Mouse (Mus musculus): Measurements from ENCODE around the gene Ubap2. TPM values are rescaled to one million over a fixed set of nuclear protein-coding genes. Genes with fewer than 3 reads are reported as not detected.

Ubap2 gene
- total RNA-seq, 2 experiments from 2014 or later, result 53.6 to 67.0 TPM

DNA sequence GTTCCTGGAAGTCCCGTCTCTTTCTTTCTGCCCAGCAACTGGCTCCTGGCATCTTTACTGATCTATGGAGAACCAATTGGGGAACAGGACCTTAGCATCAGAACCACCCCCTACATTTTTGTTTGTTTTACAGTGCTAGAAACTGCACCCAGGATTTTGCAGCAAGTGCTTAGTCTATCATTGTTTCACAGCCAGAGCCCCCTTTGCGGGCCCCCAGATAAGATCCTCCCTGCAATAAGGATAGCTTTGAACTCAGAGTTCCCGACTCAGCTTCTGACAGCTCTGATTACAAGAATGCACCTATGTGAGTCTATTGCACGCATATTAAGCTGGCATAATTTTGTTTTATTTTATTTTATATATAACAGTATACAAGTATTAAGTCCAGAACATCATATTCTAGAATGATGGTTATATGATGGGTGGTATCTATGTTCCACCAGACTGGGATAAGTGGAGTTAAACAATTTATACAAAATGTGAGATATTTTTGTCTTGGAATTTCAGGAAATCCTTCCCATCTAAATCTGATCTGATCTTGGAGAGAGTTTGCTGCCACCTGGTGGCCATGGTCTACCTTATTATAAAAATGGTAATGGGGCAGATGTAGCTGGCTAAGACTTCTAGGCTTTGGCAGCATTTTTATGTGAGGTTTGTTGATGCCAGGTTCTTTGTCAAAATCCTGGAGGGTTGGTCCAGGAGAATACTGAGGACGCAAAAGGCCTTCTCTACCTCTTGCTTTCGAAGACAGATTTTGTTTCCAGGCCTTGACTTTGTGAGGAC lies 109.1 kb downstream of the Ubap2 start:
- DNase-seq (ENCODE audit: low spot score in 2 of 2), result peak; percentile 19 to 55

- DNase-seq (ENCODE audit: low spot score in 2 of 2), result no peak
These were observed 110.0 kb downstream of the Ubap2 start for GRCm38 (mm10) chr4:41164974-41165373.

DNA sequence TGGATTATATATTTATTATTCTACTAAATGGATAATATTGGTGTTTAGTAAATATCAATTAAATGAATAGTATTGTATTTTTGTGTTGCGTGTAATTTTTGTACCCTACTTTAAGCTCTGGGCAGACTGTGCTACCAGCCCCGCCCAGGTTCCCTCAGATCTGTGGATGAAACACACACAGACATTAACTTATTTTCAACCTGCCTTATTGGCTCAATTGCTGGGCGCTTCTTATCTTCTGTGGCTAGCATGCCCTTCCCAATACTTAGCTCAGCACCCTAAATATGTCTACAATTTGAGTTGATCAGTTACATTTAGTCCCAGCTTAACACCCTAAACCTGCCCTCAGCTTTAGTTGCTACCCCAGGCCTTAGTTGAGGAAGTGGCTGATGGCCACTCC lies 113.7 kb downstream of the Ubap2 start:
- DNase-seq (ENCODE audit: low spot score in 2 of 2), result no peak

- DNase-seq (ENCODE audit: low spot score in 2 of 2), result no peak
These were observed 116.7 kb downstream of the Ubap2 start for GRCm38 (mm10) chr4:41158251-41158650.

DNA sequence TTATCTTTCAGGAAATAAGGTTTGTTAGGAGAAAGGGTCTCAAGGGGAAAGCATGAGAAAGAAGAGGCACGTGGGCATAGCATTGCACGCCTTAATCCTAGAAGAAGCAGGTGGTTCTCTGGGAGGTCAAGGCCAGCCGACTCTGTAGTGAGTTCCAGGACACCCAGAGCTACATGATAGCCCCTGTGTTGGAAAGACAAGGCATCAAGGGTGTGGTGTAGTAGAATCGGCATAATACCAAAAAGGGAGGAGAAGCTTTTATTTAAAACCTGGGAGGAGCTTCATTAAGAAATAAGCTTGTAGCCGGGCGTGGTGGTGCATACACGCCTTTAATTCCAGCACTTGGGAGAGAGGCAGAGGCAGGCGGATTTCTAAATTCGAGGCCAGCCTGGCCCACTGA lies 118.0 kb downstream of the Ubap2 start:
- DNase-seq (ENCODE audit: low spot score in 2 of 2), result no peak

DNA sequence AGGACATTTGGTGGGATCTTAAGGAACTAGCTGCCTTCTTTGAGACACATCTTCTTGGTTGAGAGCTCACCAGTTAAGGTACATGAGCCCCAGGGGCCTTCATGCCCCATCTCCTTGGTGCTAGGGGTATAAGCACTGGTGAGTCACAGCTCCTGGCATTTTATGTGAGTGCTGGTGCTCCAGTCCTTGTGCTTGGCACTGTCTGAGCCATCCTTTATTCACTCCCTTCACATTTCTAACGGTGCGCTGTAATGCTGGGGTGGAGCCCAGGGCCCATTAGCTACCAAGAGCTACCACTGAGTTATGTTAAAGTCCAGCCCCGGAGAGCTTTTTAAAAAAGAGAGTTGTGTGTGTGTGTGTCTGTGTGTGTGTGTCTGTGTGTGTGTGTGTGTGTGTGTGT lies 121.8 kb downstream of the Ubap2 start:
- DNase-seq (ENCODE audit: low spot score in 2 of 2), result no peak

- DNase-seq (ENCODE audit: low spot score in 2 of 2), result no peak
These were observed 123.8 kb downstream of the Ubap2 start for GRCm38 (mm10) chr4:41151186-41151585.

- no peak for DNase-seq (ENCODE audit: low spot score in 2 of 2)
These were observed 125.1 kb downstream of the Ubap2 start for GRCm38 (mm10) chr4:41149891-41150290.

Other genes starting within 250 kb of the Ubap2 start
- 10 to 100 TPM; 14.9 to 21.6 TPM for gene Aqp7, start 227.0 kb downstream of the Ubap2 start, total RNA-seq (2021)
- gene Aqp3, start 177.0 kb downstream of the Ubap2 start, total RNA-seq (2021), result 10 to 100 TPM in 1 of 2 experiments, under 1 TPM in 1; 0.51 to 14.1 TPM
- gene Nol6, start 150.7 kb downstream of the Ubap2 start, total RNA-seq (2021), result 10 to 100 TPM; 54.9 to 56.2 TPM
- gene Ube2r2, start 139.4 kb downstream of the Ubap2 start, total RNA-seq (2021), result 100 to 1,000 TPM; 123 to 128 TPM
- 10 to 100 TPM; 64.3 to 64.9 TPM for gene Dcaf12, start 39.7 kb upstream of the Ubap2 start, total RNA-seq (2021)
- 10 to 100 TPM; 52.9 to 56.1 TPM for gene Ubap1, start 73.9 kb upstream of the Ubap2 start, total RNA-seq (2021)
- gene Kif24, start 189.7 kb upstream of the Ubap2 start, total RNA-seq (2021), result 1 to 10 TPM; 5.3 to 5.8 TPM
- 10 to 100 TPM; 31.1 to 31.7 TPM for gene Nudt2, start 190.0 kb upstream of the Ubap2 start, total RNA-seq (2021)
- 10 to 100 TPM; 11.1 to 12.2 TPM for gene AI464131, start 227.9 kb upstream of the Ubap2 start, total RNA-seq (2021)
- 1 to 10 TPM in 1 of 2 experiments, under 1 TPM in 1; 0.56 to 1.2 TPM for gene 1110017D15Rik, start 242.2 kb upstream of the Ubap2 start, total RNA-seq (2021)